Mouse (Mus musculus) bone marrow, adult 2 months (tissue): ENCODE results near the gene Rpl18.

ENCODE experiments used
- CTCF ChIP-seq: fragments of 200-500 bp; IDR thresholded peaks from 2 replicates; pipeline ENCODE4 v1.5.1; 2011; ENCODE audit warnings: low read length, control low read depth; ENCODE audit not compliant: control insufficient read depth, insufficient read depth
- POLR2A ChIP-seq: fragments of 200-500 bp; IDR thresholded peaks from 2 replicates; pipeline ENCODE4 v1.6.1; 2011; ENCODE audit warnings: low read depth, mild to moderate bottlenecking, control low read depth, low read length, borderline replicate concordance; ENCODE audit not compliant: control insufficient read depth

DNA sequence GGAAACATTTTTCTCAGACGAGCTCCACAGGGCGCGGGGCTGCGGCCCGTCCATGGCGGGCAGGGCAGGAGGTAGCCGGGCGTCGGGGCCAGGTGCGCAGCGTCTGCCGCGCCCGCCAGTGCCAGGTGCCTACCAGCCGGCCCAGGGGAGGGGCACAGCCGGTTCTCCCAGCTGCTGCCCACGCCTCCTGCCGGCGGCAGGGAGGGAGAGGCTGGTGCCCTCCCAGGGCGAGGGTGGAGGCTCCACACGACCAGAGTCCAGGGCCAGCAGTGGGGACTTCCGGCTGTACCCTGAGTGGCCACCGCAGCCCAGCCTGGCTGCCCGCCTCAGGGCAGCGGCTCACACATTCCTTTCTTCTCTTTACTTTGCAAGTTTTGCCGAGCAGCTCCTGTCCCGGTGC, 44.1 kb downstream of the Rpl18 start:
- TF ChIP-seq CTCF (no peak), POLR2A (no peak)
